Mouse (Mus musculus) kidney, embryonic 14.5 days (tissue): ENCODE measurements at regions not wholly inside any gene's neighbourhood (a gene's known extent, or its start where the extent isn't known, plus 50 kb on each side); places are given as distances from the start of the nearest gene placed in this dataset.

Source experiments
- ATAC-seq: fragments of 200-750 bp; cut with Nextera tagmentation; 2 replicates; pipeline ENCODE4 v1.8.0; 2017; ENCODE audit warnings: moderate number of reproducible peaks, mild to moderate bottlenecking, moderate TSS enrichment, moderate library complexity; ENCODE audit not compliant: low FRiP score, low TSS enrichment
- H3K27ac ChIP-seq: fragments of 300-500 bp; sonication (generic); 2 replicates; pipeline ENCODE4 v1.5.1; 2014; ENCODE audit warnings: low read depth, mild to moderate bottlenecking, low read length, moderate library complexity, mixed read lengths
- H3K27me3 ChIP-seq: fragments of 300-500 bp; sonication (generic); 2 replicates; pipeline ENCODE4 v1.6.1; 2014; ENCODE audit warnings: mild to moderate bottlenecking, low read length; ENCODE audit not compliant: control insufficient read depth, insufficient read depth
- H3K36me3 ChIP-seq: fragments of 300-500 bp; sonication (generic); 2 replicates; pipeline ENCODE4 v1.6.1; 2014; ENCODE audit warnings: low read length, mixed read lengths; ENCODE audit not compliant: control insufficient read depth, insufficient read depth
- H3K4me1 ChIP-seq: fragments of 300-500 bp; sonication (generic); 2 replicates; pipeline ENCODE4 v1.6.1; 2014; ENCODE audit warnings: low read length, mixed read lengths; ENCODE audit not compliant: control insufficient read depth, insufficient read depth
- H3K4me2 ChIP-seq: fragments of 300-500 bp; sonication (generic); replicated peaks from 2 replicates; pipeline ENCODE4 v1.6.1; 2014; ENCODE audit warnings: low read depth, mild to moderate bottlenecking, low read length
- H3K4me3 ChIP-seq: fragments of 300-500 bp; sonication (generic); 2 replicates; pipeline ENCODE4 v1.5.1; 2014; ENCODE audit warnings: mild to moderate bottlenecking, low read length
- H3K9ac ChIP-seq: fragments of 300-500 bp; sonication (generic); 2 replicates; pipeline ENCODE4 v1.6.1; 2014; ENCODE audit warnings: low read depth, mild to moderate bottlenecking, low read length, moderate library complexity
- H3K9me3 ChIP-seq: fragments of 300-500 bp; sonication (generic); 2 replicates; pipeline ENCODE4 v1.6.1; 2016; ENCODE audit warnings: low read length; ENCODE audit not compliant: control insufficient read depth
- WGBS: fragments of 180-500 bp; shearing (Covaris S2); extraction: QIAGEN DNeasy Blood & Tissue Kit; methylation state at CpG from one replicate; pipeline ENCODE4 v1.1.7; 2014; 5-methylcytosine and 5-hydroxymethylcytosine counted together

DNA sequence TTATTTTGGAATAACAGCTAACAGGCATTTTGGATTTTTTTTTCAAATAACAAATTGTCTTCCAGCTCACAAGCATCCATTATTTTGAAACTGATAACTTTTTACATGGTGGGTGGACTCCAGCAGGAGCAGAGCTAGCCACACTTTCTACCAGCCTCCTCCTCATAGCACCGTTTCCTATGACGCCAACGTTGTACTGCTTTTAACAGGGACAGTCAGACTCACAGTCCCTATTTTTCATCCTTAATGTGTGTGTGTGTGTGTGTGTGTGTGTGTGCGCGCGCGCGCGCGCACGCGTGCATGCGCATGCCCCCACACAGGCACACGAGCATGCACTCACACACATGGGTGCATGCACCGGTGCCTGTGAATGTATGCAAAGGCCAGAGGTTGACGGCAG is 70.5 kb upstream of the S1pr3 start:
- peaks cover 3% of the 10 kb centered on the region; the same call in 1 of the 2 replicates for H3K9me3 ChIP-seq
- H3K4me2 ChIP-seq, result no peak overlapping the region
- ATAC-seq, result no peak
- no peak overlapping the region for H3K27ac ChIP-seq
- no peak overlapping the region for H3K9ac ChIP-seq
- no peak overlapping the region for H3K4me3 ChIP-seq
- H3K36me3 ChIP-seq, result no peaks in the 10 kb centered on the region
- no peaks in the 10 kb centered on the region for H3K4me1 ChIP-seq
- 94% methylated on average over 16 of the region's 16 CpGs for WGBS
- H3K27me3 ChIP-seq, result no peaks in the 10 kb centered on the region

DNA sequence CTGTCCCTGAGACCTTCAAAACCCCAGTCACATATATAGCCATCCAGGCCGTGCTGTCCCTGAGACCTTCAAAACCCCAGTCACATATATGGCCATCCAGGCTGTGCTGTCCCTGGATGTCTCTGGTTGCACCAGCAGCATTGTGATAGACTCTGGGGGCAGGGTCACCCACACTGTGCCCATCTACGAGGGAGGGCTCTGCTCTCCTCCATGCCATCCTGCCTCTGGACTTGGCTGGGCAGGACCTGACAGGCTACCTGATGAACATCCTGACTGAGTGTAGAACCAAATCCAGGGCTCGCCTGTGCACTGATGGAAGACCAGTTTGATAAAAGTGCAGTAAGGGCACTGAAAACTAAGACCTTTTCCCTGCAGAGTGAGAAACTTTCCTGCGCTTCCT is 63.1 kb upstream of the S1pr3 start:
- Histone ChIP-seq H3K4me1 (peaks cover 8% of the 10 kb centered on the region; the same call in 1 of the 2 replicates), H3K4me2 (no peak overlapping the region), H3K27me3 (no peaks in the 10 kb centered on the region), H3K36me3 (no peaks in the 10 kb centered on the region), H3K27ac (no peak overlapping the region), H3K9ac (no peak overlapping the region), H3K9me3 (peaks cover 3% of the 10 kb centered on the region; the same call in 1 of the 2 replicates), H3K4me3 (no peak overlapping the region)
- 0 out of 2 replicates have a peak, but pooled peaks have one; percentile 28 for ATAC-seq
- 82% methylated on average over 4 of the region's 4 CpGs for WGBS

DNA sequence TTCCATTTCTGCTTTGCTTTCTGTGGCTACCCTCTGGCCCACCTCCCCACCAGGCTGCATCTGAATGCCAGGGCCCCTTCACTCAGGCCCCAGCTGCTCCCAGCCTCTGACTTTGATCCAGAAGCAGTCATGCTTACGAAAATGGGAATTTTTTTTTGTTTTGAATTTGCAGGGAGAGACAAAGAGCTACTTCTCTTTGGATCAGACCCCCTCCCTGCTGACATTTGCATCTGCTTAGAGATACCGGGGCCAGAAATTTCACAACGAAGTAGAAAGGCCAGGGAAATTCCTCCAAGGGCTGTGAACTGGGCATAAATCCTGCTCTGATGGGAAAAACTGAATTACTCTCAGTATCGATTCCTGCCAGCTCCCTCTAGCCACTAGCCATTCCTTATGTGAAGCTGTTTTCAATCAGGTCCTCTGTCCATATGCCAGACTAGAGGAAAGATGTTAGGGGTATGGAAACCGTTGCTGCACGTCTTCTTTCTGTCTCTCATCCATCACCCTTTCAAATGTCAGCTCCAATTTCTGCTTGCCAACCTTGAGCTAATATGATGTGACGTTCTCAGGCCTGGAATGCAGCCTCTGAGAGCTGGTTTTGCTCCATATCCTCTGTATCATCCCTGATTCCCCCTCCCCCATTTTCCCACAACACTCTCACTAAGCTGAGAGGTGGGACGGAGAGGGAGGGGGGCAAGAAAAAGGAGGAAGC is 62.4 kb upstream of the S1pr3 start:
- Histone ChIP-seq H3K9ac (no peak overlapping the region), H3K4me3 (no peak overlapping the region), H3K4me2 (no peak overlapping the region), H3K27me3 (no peaks in the 10 kb centered on the region), H3K36me3 (no peaks in the 10 kb centered on the region), H3K4me1 (peaks cover 8% of the 10 kb centered on the region; the same call in 1 of the 2 replicates), H3K27ac (no peak overlapping the region), H3K9me3 (peaks cover 3% of the 10 kb centered on the region; the same call in 1 of the 2 replicates)
- WGBS, result 37% methylated on average over 8 of the region's 8 CpGs
- no peak for ATAC-seq

DNA sequence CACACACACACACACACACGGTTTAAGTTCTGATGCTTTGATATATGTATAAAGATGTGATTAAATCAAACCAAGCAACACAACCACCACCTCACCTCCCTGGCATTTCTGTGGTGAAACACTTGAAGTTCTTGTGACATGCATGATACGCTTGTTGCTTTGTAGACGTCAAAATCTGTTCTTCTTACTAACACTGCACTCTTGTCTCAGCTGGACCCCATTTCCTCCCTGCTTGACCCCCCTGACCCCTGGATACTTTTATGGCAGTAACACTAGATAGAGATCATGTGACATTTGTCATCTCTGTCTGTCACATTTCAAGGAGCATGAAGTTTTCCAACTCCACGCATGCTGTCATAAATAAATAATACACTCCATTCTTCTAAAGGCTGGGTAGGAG is 59.7 kb upstream of the S1pr3 start:
- Histone ChIP-seq H3K9me3 (no peaks in the 10 kb centered on the region), H3K27ac (no peak overlapping the region), H3K4me2 (no peak overlapping the region), H3K4me3 (no peak overlapping the region), H3K27me3 (no peaks in the 10 kb centered on the region), H3K36me3 (no peaks in the 10 kb centered on the region), H3K4me1 (peaks cover 8% of the 10 kb centered on the region; the same call in 1 of the 2 replicates), H3K9ac (no peak overlapping the region)
- ATAC-seq, result no peak
- 49% methylated on average over 4 of the region's 4 CpGs for WGBS

DNA sequence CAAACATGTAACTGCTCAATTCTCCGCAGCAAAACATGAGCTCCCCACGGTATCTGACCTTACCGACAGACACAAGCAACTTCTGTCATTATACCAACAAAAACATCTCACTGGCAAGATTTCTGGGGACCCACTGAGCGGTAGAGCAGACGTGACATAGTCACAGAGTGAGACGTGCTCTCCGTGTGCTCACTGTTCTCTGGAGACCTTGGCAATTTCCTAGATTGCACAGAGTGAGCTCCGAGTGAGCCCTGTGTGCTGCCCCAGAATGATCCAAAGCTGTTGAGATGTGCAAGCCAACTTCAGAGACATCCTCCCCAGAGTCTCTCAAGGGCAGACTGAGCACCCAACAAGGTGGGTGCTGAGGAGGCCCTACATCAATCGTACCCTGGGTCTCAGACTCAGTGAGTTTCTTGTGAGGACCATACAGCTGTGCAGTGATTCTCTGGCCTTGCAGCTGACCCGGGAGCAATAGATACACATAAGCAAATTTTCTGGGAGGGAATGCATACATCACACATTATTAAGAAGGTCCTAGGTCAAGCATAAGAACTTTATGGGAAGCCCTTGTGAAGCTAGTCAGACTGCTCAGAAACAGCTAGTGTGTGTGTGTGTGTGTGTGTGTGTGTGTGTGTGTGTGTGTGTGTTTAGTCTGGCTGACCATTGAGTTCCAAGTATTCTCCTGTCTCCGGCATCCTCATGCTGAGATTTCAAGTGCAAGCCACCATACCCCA is 58.5 kb upstream of the S1pr3 start:
- ATAC-seq, result no peak
- peaks cover 8% of the 10 kb centered on the region; the same call in 1 of the 2 replicates for H3K4me1 ChIP-seq
- no peak overlapping the region for H3K9ac ChIP-seq
- WGBS, result 86% methylated on average over 11 of the region's 11 CpGs
- H3K36me3 ChIP-seq, result no peaks in the 10 kb centered on the region
- H3K4me3 ChIP-seq, result no peak overlapping the region
- no peaks in the 10 kb centered on the region for H3K9me3 ChIP-seq
- no peak overlapping the region for H3K4me2 ChIP-seq
- no peak overlapping the region for H3K27ac ChIP-seq
- no peaks in the 10 kb centered on the region for H3K27me3 ChIP-seq

DNA sequence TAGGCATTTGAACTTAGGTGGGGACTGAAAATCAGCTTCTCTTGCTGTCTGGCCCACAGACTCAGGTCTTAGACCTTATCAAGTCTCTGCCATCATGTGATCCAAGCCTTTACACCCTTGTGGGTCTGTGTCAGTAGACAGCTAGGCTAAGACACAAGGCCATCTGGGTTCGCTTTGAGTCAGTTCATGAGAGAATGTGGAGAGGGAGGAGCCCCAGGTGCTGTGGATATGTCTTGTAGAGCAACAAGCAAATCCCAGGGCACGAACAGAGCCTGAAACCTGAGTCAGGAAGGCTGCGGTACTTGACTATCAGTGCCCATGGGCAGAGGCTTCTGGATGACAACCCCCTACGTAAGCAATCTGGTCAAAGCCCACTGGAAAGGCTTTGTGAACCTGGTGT is 55.6 kb upstream of the S1pr3 start:
- Histone ChIP-seq H3K9me3 (no peaks in the 10 kb centered on the region), H3K4me3 (no peak overlapping the region), H3K27me3 (no peaks in the 10 kb centered on the region), H3K4me1 (no peaks in the 10 kb centered on the region), H3K9ac (no peak overlapping the region), H3K4me2 (no peak overlapping the region), H3K27ac (no peak overlapping the region), H3K36me3 (no peaks in the 10 kb centered on the region)
- WGBS, result 74% methylated on average over 4 of the region's 4 CpGs
- no peak for ATAC-seq

DNA sequence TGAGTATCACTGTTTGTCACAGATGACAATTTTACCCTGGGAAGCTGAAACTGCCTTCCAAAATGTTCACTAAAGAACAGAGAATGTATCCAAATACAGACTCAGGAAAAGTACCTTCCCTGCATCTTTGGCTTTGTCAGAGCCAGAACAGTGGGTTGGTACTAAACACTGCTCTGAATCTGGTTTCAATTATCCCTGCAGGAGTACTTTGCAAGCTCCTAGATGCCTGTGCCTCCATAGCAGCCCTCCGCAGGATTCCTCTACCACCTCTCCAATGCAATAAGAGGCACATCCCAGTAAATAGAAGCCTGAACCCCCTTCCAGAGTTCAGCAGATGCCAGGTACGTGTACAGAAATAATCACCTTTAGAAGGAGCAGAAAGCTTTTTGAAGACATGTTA is 52.9 kb upstream of the S1pr3 start:
- H3K9ac ChIP-seq, result no peak overlapping the region
- no peak overlapping the region for H3K4me2 ChIP-seq
- no peaks in the 10 kb centered on the region for H3K36me3 ChIP-seq
- no peak for ATAC-seq
- H3K9me3 ChIP-seq, result no peaks in the 10 kb centered on the region
- H3K4me1 ChIP-seq, result no peaks in the 10 kb centered on the region
- H3K27me3 ChIP-seq, result no peaks in the 10 kb centered on the region
- WGBS, result 87% methylated on average over 2 of the region's 2 CpGs
- H3K4me3 ChIP-seq, result no peak overlapping the region
- H3K27ac ChIP-seq, result no peak overlapping the region
